13 mouse cellular contexts compared by ENCODE assay signal in the genomic region with DNA sequence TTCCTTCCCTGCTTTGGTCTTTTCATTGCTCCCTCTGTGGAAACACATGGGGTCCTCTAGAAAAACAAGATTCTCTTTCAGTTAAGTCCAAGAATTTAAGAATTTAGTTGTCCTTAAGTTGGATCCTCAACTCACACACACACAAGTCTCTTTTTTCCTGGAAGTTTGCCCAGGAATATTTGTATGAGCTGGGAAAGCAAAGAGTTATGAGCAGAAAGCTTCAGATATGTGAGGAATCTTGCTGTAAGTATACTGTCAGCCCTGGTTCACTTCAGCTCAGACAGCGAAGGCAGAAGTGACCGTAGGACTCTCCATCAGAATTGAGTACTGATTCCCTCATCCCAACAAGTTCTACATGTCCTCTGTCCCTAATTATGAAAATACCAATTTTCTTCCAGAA. TPM values are rescaled to one million over a fixed set of nuclear protein-coding genes. Genes with fewer than 3 reads are reported as not detected.
DNase-seq lines count a peak whose midpoint lies in the region; ATAC-seq and TF ChIP-seq lines count a peak whose summit lies in the region.
"Had no signal": no experiment of that assay in that cellular context is flagged by ENCODE, and none has a peak within 500 bp of the region (broad histone marks: within the 10 kb centered on the region; RNA-seq: fewer than 3 reads in every experiment).

No protein-coding gene starts in this region.

- intact Hi-C loops in gastrocnemius, adult 2 months (cut with DNase I) = no loop called here
- intact Hi-C loops in left cerebral cortex, adult 2 months (cut with DNase I) = no loop called here

- no peaks in the 10 kb centered on the region for H3K9me3 ChIP-seq in kidney, embryonic 15.5 days (replicated peaks)
- no peaks in the 10 kb centered on the region for H3K9me3 ChIP-seq in intestine, embryonic 15.5 days
- H3K9me3 ChIP-seq: limb, embryonic 13.5 days had no signal

- no peak overlapping the region for H3K9ac ChIP-seq in kidney, embryonic 15.5 days
- no peak overlapping the region for H3K9ac ChIP-seq in intestine, embryonic 15.5 days
- H3K9ac ChIP-seq: limb, embryonic 13.5 days had no signal

- no peaks in the 10 kb centered on the region for H3K36me3 ChIP-seq in kidney, embryonic 15.5 days
- H3K36me3 ChIP-seq in intestine, embryonic 15.5 days = no peaks in the 10 kb centered on the region
- H3K36me3 ChIP-seq: limb, embryonic 13.5 days had no signal

- no peak for ATAC-seq in kidney, embryonic 15.5 days (replicated peaks; ENCODE audit: low FRiP score)
- ATAC-seq in intestine, embryonic 15.5 days = peak; percentile 57
- ATAC-seq: hindbrain, postnatal 0 days; midbrain, embryonic 16.5 days had no signal

- H3K27me3 ChIP-seq in kidney, embryonic 15.5 days = no peaks in the 10 kb centered on the region
- H3K27me3 ChIP-seq in intestine, embryonic 15.5 days (replicated peaks) = no peaks in the 10 kb centered on the region

- H3K27ac ChIP-seq in gastrocnemius, adult 2 months = peak overlapping the region; percentile 16; the same call in 1 of the 2 replicates
- H3K27ac ChIP-seq in kidney, embryonic 15.5 days = peak overlapping the region; percentile 68
- peak overlapping the region; percentile 54 for H3K27ac ChIP-seq in intestine, embryonic 15.5 days
- no peak overlapping the region for H3K27ac ChIP-seq in left cerebral cortex, adult 2 months
- H3K27ac ChIP-seq: hindbrain, postnatal 0 days; limb, embryonic 13.5 days had no signal

- no peak overlapping the region for H3K4me3 ChIP-seq in gastrocnemius, adult 2 months
- no peak overlapping the region for H3K4me3 ChIP-seq in kidney, embryonic 15.5 days (replicated peaks)
- no peak overlapping the region for H3K4me3 ChIP-seq in intestine, embryonic 15.5 days (replicated peaks)
- H3K4me3 ChIP-seq in left cerebral cortex, adult 2 months = no peak overlapping the region
- H3K4me3 ChIP-seq: limb, embryonic 13.5 days had no signal

- TF ChIP-seq CTCF in gastrocnemius, adult 2 months (IDR thresholded peaks at IDR 0.05) = no peak
- no peak for TF ChIP-seq CTCF in left cerebral cortex, adult 2 months (IDR thresholded peaks at IDR 0.05)

- 59% methylated on average over 2 of the region's 2 CpGs for WGBS in kidney, embryonic 15.5 days
- 42% methylated on average over 2 of the region's 2 CpGs for WGBS in intestine, embryonic 15.5 days

- H3K4me1 ChIP-seq in kidney, embryonic 15.5 days = peaks cover 10% of the 10 kb centered on the region
- H3K4me1 ChIP-seq in intestine, embryonic 15.5 days (replicated peaks) = peaks cover 16% of the 10 kb centered on the region
- H3K4me1 ChIP-seq: limb, embryonic 13.5 days had no signal

- H3K4me2 ChIP-seq in kidney, embryonic 15.5 days = no peak overlapping the region
- no peak overlapping the region for H3K4me2 ChIP-seq in intestine, embryonic 15.5 days (replicated peaks)
- H3K4me2 ChIP-seq: limb, embryonic 13.5 days had no signal

- DNase-seq in gastrocnemius, adult 2 months = no peak
- DNase-seq in gastrocnemius, postnatal 10 days = no peak
- DNase-seq in kidney, adult 9 months = no peak
- peak; percentile 63 for DNase-seq in 3T3-L1 (ENCODE audit: low read depth, low spot score)
- DNase-seq in left cerebral cortex, adult 2 months (ENCODE audit: extremely low spot score in 1 of 2, low spot score in 2 of 2) = no peak
- no peak for DNase-seq in thymus, postnatal 0 days (ENCODE audit: low spot score)
- DNase-seq: layer of hippocampus, postnatal 36 days; thymus, postnatal 36 days had no signal

RNA-seq across cellular contexts. Expression of gene Ipp, which starts 15.5 kb away (rescaled TPM):
- total RNA-seq in gastrocnemius, adult 2 months (2021) = 10 to 100 TPM; 17.7 to 17.8 TPM
- 10 to 100 TPM; 14.4 to 15.2 TPM for total RNA-seq in gastrocnemius, postnatal 10 days (2021)
- 17.0 and 17.3 TPM in 2 replicates for polyA plus RNA-seq in kidney, embryonic 15.5 days (2015; fragmentation: Nextera tagmentation; extraction: Ambion mirVana)
- 15.7 and 16.5 TPM in 2 replicates for polyA plus RNA-seq in intestine, embryonic 15.5 days (2015; fragmentation: Nextera tagmentation; extraction: Ambion mirVana)
- total RNA-seq in left cerebral cortex, adult 2 months (2021) = 10 to 100 TPM; 17.8 to 20.2 TPM
- polyA plus RNA-seq in thymus, postnatal 0 days (2015; fragmentation: Nextera tagmentation; extraction: Ambion mirVana) = 22.5 and 23.4 TPM in 2 replicates

RNA-seq across cellular contexts. Expression of gene Mast2, which starts 27.9 kb away (rescaled TPM):
- 10 to 100 TPM; 94.1 to 96.3 TPM for total RNA-seq in gastrocnemius, adult 2 months (2021)
- 10 to 100 TPM; 50.1 to 59.8 TPM for total RNA-seq in gastrocnemius, postnatal 10 days (2021)
- polyA plus RNA-seq in kidney, embryonic 15.5 days (2015; fragmentation: Nextera tagmentation; extraction: Ambion mirVana) = 12.7 and 14.4 TPM in 2 replicates
- polyA plus RNA-seq in intestine, embryonic 15.5 days (2015; fragmentation: Nextera tagmentation; extraction: Ambion mirVana) = 13.3 and 13.5 TPM in 2 replicates
- total RNA-seq in left cerebral cortex, adult 2 months (2021) = 100 to 1,000 TPM; 115 to 121 TPM
- 5.3 and 7.0 TPM in 2 replicates for polyA plus RNA-seq in thymus, postnatal 0 days (2015; fragmentation: Nextera tagmentation; extraction: Ambion mirVana)
